Mouse (Mus musculus) heart, postnatal 36 days (tissue): Measurements from ENCODE around the gene Mapkap1. TPM values are rescaled to one million over a fixed set of nuclear protein-coding genes. Genes with fewer than 3 reads are reported as not detected.
A peak's percentile ranks its signal among the peaks of the same experiment; 100 is the strongest.

ENCODE experiments used
- DNase-seq, 2 experiments: peaks; one replicate each; pipeline ENCODE4 v3.0.0; 2021 to 2022
- intact Hi-C: fragments of 180-260 bp; cut with DNase I; formaldehyde crosslinking; loops from one replicate; pipeline ENCODE4 v1.15.1; 2025
- total RNA-seq, 2 experiments: library from RNA; stranded (reverse); gene quantifications; 2 replicates each; pipeline ENCODE4 v1.2.3; 2021

Gene Mapkap1
- 10 to 100 TPM; 57.3 to 73.2 TPM for total RNA-seq

DNA sequence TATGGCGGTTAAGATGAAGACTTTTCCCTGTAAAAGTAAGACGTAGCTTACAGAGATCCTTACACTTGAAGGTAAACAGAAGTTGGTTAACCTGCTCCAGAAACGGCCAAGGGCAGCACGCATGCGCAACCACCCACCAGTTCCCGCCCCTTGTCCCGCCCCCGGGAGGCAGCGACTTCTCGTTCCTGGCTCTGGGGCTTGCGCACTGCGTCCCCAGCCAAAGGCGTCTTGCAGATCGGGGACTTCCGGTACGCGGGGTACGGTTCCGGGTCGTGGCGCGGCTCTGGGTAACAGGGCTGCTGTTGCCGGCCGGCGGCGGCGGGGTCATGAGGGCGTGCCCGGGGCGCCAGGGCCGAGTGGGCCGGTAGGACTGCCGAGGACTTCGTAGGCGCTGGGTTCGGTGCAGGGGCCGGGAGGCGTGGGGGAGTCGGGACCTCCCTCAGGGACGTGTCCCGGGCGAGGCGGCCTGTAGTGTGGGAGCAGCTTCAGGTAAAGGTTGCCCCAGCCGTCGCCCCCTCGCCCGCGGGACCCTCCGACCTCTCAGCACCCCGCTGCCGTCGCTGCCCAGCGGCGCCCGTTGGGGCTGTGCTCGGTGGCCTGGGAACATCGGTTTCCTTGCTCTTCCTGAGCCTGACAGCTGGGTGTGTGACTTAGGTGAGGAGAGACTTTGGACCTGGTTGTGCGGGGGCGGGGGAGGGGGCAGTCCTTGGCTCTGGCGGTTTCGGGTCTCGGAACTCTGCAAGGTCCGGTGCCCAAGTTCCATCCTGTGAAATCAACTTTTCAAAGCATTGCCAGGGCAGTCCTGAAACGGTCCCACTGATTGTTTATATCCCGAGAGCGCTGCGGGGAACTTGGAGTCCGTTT, at the start of gene Mapkap1:
Gene Mapkap1 (plus strand): TSS at position 171 of the 864 bp plus-strand sequence.
- peak; percentile 96 to 97 for DNase-seq
- intact Hi-C loops: loop anchor here (5.0 kb wide), 1 partner anchor 110 kb away; no protein-coding TSS in a partner anchor

DNA sequence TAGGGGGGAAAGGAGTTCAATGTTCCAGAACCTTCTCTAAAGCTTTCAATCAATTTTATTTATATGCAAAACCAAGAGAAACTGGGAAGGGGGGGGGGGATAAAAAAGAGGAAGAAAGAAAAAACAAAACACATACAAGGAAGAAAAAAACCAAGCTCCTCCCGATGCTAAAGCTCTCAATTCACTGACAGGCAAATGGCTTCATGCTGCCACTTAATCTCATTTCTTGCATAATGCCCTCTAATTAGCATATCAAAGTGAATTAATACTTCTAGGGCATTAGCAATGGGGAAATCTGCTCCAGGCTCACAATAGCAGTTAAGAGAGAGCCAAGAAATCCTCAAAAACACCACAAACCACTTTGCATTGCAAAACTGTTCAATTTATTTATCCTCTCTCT, 42.9 kb upstream of the Mapkap1 start:
- intact Hi-C loops: no loop called here
- no peak for DNase-seq

- intact Hi-C loops: no loop called here
- no peak for DNase-seq
Observed at GRCm38 (mm10) chr2:34367024-34367423, 39.5 kb upstream of the Mapkap1 start.

DNA sequence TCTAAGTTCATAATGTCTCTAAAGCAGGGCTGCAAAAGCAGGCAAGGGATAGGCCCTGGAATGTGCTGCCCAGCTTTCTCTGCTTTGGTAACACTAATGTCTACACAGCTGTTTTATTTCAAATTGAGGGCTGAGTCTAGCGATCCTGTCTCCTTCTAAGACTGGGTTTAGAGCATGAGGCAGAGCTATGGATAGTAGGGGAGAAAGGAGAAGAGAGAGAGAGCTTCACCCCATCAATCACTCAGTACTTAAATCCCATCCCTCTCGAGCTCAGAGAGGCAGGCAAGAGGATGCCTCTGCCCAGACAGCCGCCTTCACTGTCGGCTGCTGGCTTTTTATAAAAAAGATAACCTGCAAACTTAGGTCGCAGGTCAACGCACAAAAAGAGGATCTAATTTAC, 38.2 kb upstream of the Mapkap1 start:
- intact Hi-C loops: no loop called here
- no peak for DNase-seq

DNA sequence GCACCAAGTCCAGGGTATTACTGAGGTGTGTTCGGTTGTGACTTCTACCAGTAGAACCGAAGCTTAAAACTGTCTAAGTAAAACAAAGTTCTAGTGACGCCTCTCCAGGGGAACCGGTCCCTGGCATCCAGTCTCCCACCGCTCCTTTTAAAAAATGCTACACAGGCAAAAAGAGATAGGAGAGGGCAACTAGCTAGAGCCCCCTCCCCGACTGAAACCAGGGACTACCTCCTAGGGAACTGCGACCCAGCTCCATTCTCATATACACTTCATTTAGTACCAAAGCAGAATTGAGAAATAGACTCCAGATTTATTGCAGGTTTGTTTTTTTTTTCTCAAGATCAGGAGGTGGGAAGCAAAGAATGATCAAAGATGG, 36.2 kb upstream of the Mapkap1 start:
- no peak for DNase-seq
- intact Hi-C loops: loop anchor here (5.0 kb wide), 1 partner anchor 123 kb away; no protein-coding TSS in a partner anchor

DNA sequence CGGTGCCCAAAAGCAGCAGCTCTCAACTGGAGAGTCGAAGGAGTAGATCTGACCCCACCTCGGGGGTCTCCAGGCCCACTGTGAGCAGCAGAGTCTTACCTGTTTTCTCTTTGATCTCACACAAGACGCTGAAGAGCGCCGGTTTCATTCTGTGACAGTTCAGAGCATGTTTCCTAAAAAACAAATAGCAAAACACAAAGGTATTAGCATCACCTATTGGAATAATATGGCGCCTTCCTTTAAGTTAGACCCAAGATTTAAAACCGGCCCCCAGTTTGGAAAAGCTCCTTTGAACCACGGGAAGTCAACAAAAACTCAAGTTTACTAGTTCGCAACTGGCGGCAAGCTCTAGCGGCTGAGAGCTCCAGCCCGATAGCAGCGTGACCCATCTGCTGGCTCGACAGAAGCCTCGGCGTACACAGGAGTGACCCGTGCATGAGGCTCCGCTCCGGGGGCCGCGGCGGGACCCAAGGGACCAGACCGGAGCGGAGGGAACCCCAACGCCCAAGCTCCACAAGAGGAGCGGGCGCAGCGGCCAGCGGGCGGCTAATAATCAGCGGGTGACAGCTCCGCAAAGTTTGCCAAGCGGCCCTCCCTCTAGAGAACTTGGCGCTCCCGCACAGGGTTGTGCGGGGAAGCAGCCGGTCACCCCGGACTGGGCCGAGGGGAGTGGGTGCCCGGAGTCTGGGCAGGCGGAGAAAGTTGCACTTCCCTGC, 35.7 kb upstream of the Mapkap1 start:
- peak; percentile 46 to 58 for DNase-seq

DNA sequence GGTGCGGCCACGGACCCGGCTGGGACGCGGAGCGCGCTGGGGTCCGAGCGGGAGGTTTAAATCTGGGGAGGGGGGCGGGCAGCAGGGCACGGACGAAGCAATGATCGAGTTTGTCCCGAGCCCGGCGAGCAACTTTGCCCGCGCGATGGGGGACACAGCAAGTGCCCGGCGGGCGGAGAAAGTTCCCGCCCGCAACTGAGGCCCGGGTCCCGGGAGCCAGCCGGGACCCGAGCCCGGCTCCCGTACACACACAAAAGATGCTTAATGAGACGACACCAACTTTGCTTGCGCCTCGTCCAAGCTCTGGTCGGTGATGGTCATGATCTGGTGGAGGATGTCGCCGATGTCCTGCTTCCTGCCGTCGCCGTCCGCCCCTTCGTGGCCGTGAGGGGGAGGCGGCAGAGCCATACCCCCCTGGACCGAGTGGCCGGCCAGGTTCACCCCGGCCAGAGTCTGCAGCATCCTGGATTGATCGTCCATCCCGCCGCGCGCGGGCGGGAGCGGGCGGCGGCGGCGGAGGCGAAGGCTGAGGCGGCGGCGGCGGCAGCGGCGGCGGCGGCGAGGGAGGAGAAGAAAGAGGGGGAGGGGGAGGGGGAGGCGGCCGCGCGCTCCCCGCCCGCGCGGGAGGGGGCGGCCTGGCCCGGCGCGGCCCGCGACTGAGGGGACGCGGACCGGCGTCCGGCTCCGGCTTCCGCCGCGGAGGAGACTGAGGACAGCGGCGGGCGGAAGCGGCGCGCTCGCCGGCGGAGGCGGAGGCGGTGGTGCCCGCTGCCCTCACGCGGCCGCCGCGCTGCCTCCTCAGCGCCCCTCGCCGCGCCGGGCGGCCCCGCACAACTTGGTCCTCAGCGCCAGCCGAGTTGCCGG, 34.9 kb upstream of the Mapkap1 start:
- intact Hi-C loops: loop anchor here (2.0 to 5.0 kb wide), 2 partner anchors 33 to 124 kb away; no protein-coding TSS in a partner anchor
- peak; percentile 55 to 73 for DNase-seq

More for the DNA sequence above, 35.7 kb upstream of the Mapkap1 start:
- intact Hi-C loops: loop anchor here (5.0 kb wide), 1 partner anchor 124 kb away; no protein-coding TSS in a partner anchor

DNA sequence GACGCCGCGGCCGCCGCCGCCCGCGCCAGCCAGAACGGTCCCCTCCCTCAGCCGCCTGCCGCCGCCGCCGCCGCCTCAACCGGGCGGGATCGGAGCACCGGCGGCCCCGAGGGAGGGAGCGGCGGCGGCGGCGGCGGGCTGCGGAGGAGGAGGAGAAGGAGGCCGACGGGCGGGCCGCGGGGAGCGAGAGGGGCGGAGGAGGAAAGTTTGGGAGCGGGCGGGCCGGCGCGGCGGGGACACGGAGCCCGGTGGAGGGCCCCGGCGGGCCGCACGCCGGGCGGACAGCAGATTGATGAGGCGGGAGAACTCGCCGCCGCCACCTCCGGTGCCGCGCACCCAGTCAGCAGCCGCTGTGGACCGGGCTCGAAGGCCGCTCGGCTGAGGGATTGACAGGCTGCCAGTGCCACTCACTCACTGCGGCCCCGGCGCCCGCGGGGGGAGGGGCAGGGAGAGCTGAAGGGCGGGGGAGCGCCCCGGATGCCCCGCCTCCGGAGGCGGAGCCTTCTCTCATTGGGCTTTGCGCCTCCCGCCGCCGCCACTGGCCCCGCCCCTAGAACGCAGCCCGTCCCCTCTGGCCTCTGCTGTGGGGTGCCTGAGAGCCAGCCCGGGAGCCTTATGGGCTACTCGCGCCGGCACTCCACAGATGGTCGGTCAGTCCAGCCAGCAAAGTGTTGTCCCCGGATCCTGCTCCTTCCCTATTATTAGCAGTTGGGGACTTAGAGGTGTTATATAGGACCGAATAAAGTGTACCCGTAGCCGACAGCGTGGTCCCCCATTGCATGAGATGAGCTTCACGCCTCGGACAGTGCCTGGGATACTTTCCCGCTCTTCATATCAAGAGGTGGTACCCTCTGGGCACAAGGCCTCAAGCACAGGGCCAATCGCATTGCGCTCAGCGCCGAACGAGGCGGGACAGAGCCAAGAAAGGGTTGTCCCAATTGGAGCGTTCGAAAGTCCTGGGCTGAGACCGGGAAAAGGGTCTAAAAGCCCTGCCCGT, 34.0 kb upstream of the Mapkap1 start, which contains the start of gene Pbx3:
Gene Pbx3 (minus strand): TSS at position 838 of the 997 bp plus-strand sequence.
- DNase-seq: peak; percentile 96 to 98
- intact Hi-C loops: loop anchor here (2.0 to 5.0 kb wide), 2 partner anchors 32 to 125 kb away; no protein-coding TSS in a partner anchor

- intact Hi-C loops: loop anchor here (2.0 to 5.0 kb wide), 2 partner anchors 31 to 127 kb away; no protein-coding TSS in a partner anchor
- DNase-seq: no peak
Observed at GRCm38 (mm10) chr2:34373886-34374285, 32.7 kb upstream of the Mapkap1 start.

DNA sequence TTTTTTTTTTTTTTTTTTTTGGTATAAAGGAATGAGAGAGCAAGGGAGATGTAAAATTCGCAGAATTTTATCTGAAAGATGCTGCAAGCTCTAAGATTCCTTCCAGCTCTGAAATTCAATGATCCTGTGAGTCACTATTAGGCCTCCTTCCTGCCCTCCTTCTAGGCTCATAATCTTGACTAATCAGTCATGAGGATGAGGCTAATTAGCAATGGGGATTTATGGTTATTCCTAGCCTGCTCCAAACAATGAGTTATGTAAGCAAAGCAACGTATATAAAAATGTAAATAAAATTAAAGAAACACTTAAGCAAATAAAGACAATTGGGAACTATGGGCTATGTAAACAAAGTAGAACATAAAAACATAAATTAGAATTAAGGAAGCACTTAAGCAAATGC, 32.2 kb upstream of the Mapkap1 start:
- intact Hi-C loops: loop anchor here (5.0 kb wide), 1 partner anchor 127 kb away; no protein-coding TSS in a partner anchor
- no peak for DNase-seq

DNA sequence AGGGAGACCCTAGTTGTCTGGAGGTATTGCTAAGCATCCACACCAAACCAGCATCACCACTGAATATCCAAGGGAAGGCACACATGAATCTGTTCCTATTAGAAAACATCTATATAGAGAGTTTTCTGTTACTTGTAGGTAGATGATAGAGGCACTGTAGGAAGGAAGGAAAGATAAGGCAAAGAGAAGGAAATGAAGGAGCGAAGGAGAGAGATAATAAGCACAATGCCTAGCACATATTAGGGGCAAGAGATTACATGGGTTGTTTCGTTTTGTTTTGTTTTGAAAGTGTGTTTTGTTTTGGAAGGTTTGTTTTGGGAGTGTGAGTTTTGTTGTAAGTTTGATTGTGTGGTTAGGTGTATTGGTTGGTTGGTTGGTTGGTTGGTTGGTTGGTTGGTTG, 27.6 kb upstream of the Mapkap1 start:
- DNase-seq: no peak
- intact Hi-C loops: no loop called here

DNA sequence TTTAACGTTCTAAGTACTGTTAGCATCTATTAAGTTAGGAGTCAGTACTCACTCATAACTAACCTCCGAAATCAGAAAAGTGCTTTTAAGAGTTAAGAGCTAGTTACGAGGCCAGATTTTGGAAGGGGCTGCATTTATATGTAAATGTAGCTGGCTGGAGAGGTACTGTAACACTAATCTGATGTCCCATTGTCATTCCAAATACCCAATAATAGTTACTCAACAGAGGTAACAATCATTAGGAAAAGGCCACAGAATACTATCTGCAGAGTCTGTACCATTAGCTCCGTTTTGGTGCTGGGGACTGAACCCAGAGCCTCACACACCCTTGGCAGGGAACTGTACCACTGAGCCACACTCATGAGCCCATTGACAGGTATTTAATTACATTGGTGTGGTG, 7.0 kb upstream of the Mapkap1 start:
- intact Hi-C loops: no loop called here
- no peak for DNase-seq

- DNase-seq: no peak
- intact Hi-C loops: loop anchor here (5.0 kb wide), 1 partner anchor 110 kb away; no protein-coding TSS in a partner anchor
Observed at GRCm38 (mm10) chr2:34407596-34407995, 1.0 kb downstream of the Mapkap1 start.

- intact Hi-C loops: loop anchor here (5.0 kb wide), 1 partner anchor 109 kb away; no protein-coding TSS in a partner anchor
- no peak for DNase-seq
Observed at GRCm38 (mm10) chr2:34408341-34408740, 1.8 kb downstream of the Mapkap1 start.

DNA sequence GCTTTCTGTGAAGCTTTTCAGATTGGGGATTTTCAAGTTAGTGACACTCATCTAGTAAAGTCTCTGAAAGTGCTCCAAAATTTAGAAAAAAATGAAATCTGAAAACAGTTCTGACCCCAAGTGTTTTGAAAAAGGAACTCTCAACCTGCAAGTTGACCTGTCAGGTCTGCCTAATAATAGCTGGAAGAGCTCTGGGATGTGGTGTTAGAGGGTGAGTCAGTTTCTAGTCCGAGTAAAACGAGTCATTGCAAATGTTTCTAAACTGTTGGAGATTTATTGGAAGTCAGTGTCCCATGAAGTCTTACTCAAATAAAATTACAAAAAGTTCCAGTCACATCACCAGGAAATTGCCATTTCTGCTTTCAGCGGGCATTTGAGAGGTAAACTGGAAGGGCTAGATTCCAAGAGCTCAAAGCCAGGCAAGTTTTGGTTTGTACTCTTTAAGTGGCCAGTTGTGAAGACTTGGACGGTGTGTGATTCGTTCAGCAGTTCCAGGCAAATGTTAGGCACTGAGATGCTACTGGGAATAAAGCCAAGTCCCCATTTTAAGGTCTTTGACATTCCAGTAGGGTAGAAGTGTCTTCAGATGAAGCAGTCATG, 3.3 kb downstream of the Mapkap1 start:
- DNase-seq: no peak
- intact Hi-C loops: loop anchor here (5.0 kb wide), 2 partner anchors 97 to 107 kb away; no protein-coding TSS in a partner anchor

DNA sequence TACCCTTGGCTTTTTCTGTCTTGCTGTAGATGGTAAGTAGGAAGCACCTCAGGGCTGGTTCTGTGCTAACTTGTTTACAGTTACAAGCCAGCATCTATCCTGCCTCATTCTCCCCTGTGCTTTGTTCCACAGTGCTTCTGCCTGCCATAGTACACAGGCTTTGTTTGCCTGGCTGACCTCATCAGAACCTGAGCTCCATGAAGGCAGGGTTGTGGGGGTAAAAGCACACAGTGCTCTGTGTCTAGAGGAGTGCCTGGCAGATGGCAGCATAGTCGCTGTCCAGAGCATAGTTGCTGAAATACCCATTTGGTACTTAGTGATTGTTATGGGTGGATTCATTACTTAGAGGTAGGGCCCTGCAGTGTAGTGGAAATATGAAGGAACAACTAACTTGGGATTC, 13.7 kb downstream of the Mapkap1 start:
- intact Hi-C loops: no loop called here
- no peak for DNase-seq

DNA sequence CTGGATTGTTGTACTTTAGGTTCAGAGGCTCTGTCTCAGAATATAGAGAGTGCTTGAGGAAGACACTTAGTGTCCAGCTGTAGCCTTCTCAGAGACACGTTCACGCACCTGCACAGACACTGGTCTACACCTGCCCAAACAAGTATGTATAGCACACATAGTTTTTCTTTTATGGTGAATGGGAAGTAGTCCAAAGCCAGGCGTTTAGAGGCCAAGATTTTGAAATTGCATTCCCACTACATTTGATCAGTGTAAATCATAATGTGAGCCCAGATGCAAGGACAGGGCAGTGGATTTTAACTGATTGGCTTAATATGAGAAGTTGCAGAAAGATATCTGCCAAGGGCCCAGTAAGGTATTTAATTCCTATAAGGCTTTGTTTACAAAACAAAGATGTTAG, 17.6 kb downstream of the Mapkap1 start:
- DNase-seq: no peak
- intact Hi-C loops: no loop called here

- no peak for DNase-seq
- intact Hi-C loops: no loop called here
Observed at GRCm38 (mm10) chr2:34425573-34426223, 19.1 kb downstream of the Mapkap1 start.
